Mouse (Mus musculus): ENCODE results near the gene Faap100.

DNA sequence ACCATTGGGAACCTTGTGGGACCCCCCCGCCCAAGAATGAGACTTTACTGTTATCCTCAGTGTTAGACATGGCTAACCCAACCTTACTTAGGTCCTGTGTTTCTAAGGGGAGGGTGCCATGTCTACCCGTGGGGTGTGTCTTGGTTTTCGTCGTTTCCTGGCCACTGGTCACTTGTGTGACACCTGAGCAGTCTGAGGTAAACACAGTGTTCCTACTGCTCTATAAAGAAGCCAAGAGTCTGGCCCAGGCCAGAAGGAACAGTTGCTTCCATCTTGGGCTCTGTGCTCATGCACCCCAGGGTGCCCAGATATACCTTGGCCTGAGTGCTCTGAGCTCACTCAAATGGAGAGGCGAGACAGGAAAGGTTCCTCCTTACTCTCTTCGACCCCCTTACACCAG lies 15.7 kb downstream of the Faap100 start:
- TF ChIP-seq CTCF (IDR thresholded peaks at IDR 0.05; ENCODE audit: low read depth, low read length) = no peak
- no peak for TF ChIP-seq POLR2A (IDR thresholded peaks at IDR 0.05; ENCODE audit: insufficient read depth, low read length)
- no peak for TF ChIP-seq EP300 (IDR thresholded peaks at IDR 0.05; ENCODE audit: insufficient read depth, low read depth, low read length)

Data from ES-Bruce4 (cell line).